Mouse (Mus musculus) spleen, adult 2 months (tissue): ENCODE results near the gene Gse1. TPM values are rescaled to one million over a fixed set of nuclear protein-coding genes. Genes with fewer than 3 reads are reported as not detected.

Source experiments
- DNase-seq, 2 experiments: peaks; one replicate each; pipeline versions ENCODE4 v3.0.0 to v3.0.0-alpha.2; 2012 to 2021; ENCODE audit warnings: low spot score in 2 of 2, low read depth in 1 of 2
- H3K27ac ChIP-seq: fragments of 200-500 bp; 2 replicates; pipeline ENCODE4 v1.5.1; 2012; ENCODE audit warnings: low read length, inconsistent platforms; ENCODE audit not compliant: insufficient read depth
- H3K27me3 ChIP-seq: fragments of 200-500 bp; 2 replicates; pipeline ENCODE4 v1.6.1; 2012; ENCODE audit warnings: mild to moderate bottlenecking, moderate library complexity, low read length, inconsistent platforms; ENCODE audit not compliant: control insufficient read depth, insufficient read depth
- H3K36me3 ChIP-seq: fragments of 200-500 bp; 2 replicates; pipeline ENCODE4 v1.6.1; 2012; ENCODE audit warnings: mild to moderate bottlenecking, low read length, inconsistent platforms; ENCODE audit not compliant: control insufficient read depth, insufficient read depth
- H3K4me1 ChIP-seq: fragments of 200-500 bp; 2 replicates; pipeline ENCODE4 v1.6.1; 2011; ENCODE audit warnings: inconsistent platforms; ENCODE audit not compliant: control insufficient read depth, insufficient read depth, insufficient read length
- H3K4me3 ChIP-seq: fragments of 200-500 bp; 2 replicates; pipeline ENCODE4 v1.5.1; 2011; ENCODE audit warnings: mild to moderate bottlenecking, inconsistent platforms; ENCODE audit not compliant: insufficient read depth, insufficient read length; ENCODE audit errors: extremely low read depth
- CTCF ChIP-seq: fragments of 200-500 bp; IDR thresholded peaks from 2 replicates; pipeline ENCODE4 v1.5.1; 2011; ENCODE audit warnings: mild to moderate bottlenecking, inconsistent platforms; ENCODE audit not compliant: insufficient read depth, insufficient read length, insufficient replicate concordance; ENCODE audit errors: extremely low read depth
- POLR2A ChIP-seq: fragments of 200-500 bp; IDR thresholded peaks from 2 replicates; pipeline ENCODE4 v1.6.1; 2011; ENCODE audit warnings: low read depth, low read length, inconsistent platforms
- WGBS: fragments of 180-500 bp; shearing (Covaris S2); methylation state at CpG from one replicate; pipeline ENCODE4 v1.1.7; 2018; 5-methylcytosine and 5-hydroxymethylcytosine counted together
- polyA plus RNA-seq: library from polyadenylated mRNA; depleted of rRNA; stranded (reverse); fragments of >200 nt; gene quantifications from 2 replicates; pipeline ENCODE4 v1.2.3, GENCODE M21; 2012

Gene Gse1
- polyA plus RNA-seq, 1 experiment: 39.2 TPM

DNA sequence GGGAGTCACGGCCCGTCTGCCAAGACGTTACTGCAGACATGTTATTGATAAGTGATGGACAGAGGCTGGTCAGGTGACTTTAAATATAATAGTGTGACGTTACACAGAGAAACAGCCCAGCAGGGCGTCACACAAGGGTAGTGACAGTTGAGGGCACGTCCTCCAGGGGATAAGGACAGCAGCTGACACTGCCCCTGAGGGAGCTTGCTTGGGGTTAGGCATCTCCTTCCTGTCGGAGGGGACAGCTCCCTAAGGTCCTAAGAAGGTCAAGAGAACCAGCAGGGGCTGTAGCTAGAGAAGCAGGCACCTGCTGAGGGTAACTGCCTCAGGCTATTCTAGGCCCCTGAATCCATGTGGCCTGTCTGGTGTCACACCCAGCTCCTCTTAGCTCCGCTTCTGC, 343.3 kb downstream of the Gse1 start:
- peaks cover 15% of the 10 kb centered on the region for H3K4me1 ChIP-seq
- peak overlapping the region; percentile 68; the same call in 1 of the 2 replicates for H3K27ac ChIP-seq
- no peak overlapping the region for H3K4me3 ChIP-seq
- DNase-seq: no peak
- H3K27me3 ChIP-seq: no peaks in the 10 kb centered on the region
- TF ChIP-seq POLR2A (no peak), CTCF (no peak)
- 54% methylated on average over 8 of the region's 8 CpGs for WGBS
- peaks cover 87% of the 10 kb centered on the region for H3K36me3 ChIP-seq

DNA sequence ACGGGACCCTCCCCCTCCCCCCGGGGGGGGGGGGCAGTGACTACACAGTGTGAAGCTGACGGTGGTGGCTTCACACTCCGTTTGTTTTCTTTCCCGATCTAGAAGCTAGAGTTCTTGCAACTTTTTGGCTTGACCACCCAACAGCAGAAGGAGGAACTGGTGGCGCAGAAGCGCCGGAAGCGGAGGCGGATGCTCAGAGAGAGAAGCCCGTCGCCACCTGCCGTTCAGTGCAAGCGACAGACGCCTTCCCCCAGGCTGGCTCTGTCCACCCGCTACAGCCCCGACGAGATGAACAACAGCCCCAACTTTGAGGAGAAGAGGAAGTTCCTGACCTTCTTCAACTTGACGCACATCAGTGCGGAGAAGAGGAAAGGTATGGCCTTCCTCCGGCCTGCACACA, 344.3 kb downstream of the Gse1 start:
- peak; percentile 54 to 80 for DNase-seq
- H3K4me1 ChIP-seq: peaks cover 15% of the 10 kb centered on the region
- 24% methylated on average over 21 of the region's 21 CpGs for WGBS
- no peaks in the 10 kb centered on the region for H3K27me3 ChIP-seq
- no peak overlapping the region for H3K4me3 ChIP-seq
- TF ChIP-seq POLR2A: no peak
- TF ChIP-seq CTCF: peak; percentile 62; the same call in 1 of the 2 replicates
- peaks cover 86% of the 10 kb centered on the region for H3K36me3 ChIP-seq
- H3K27ac ChIP-seq: peak overlapping the region; percentile 69

DNA sequence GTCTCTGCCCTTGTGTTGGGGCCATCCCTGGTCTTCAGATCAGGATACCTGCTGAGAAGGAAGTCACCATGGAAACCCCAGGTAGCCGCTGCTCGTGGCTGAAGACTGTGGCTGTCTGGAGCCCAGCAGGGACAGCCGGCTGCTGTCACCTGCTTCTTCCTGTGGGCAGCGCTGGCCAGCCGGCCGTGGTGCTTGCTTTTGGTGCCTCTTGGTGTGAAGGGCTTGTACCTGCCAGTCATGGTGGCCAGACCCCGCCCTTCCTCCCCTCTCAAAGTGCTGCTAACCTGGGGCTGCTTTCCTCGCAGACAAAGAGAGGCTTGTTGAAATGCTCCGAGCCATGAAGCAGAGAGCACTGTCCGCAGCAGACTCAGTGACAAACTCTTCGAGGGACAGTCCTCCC, 345.6 kb downstream of the Gse1 start:
- Histone ChIP-seq H3K4me1 (peaks cover 15% of the 10 kb centered on the region), H3K36me3 (peaks cover 86% of the 10 kb centered on the region)
- 85% methylated on average over 11 of the region's 11 CpGs for WGBS

DNA sequence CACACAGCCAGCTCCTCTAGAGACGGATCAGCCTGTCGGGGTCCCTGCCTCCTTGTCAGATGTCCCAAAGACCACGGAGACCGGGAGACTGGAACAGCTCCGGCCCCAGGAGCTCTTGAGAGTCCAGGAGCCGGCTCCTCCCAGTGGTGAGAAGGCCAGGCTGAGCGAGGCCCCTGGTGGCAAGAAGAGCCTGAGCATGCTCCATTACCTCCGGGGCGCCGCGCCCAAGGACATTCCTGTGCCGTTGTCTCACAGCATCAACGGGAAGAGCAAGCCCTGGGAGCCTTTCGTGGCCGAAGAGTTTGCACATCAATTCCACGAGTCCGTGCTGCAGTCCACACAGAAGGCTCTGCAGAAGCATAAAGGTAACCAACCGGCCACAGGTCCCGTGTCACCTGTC, 346.7 kb downstream of the Gse1 start:
- peaks cover 15% of the 10 kb centered on the region for H3K4me1 ChIP-seq
- H3K4me3 ChIP-seq: no peak overlapping the region
- TF ChIP-seq CTCF (no peak), POLR2A (no peak)
- no peaks in the 10 kb centered on the region for H3K27me3 ChIP-seq
- no peak overlapping the region for H3K27ac ChIP-seq
- WGBS: 96% methylated on average over 19 of the region's 19 CpGs
- peaks cover 84% of the 10 kb centered on the region for H3K36me3 ChIP-seq
- no peak for DNase-seq

More for the DNA sequence above, 345.6 kb downstream of the Gse1 start:
- Histone ChIP-seq H3K27me3 (no peaks in the 10 kb centered on the region), H3K4me3 (no peak overlapping the region), H3K27ac (no peak overlapping the region)
- TF ChIP-seq POLR2A (no peak), CTCF (no peak)
- DNase-seq: no peak

DNA sequence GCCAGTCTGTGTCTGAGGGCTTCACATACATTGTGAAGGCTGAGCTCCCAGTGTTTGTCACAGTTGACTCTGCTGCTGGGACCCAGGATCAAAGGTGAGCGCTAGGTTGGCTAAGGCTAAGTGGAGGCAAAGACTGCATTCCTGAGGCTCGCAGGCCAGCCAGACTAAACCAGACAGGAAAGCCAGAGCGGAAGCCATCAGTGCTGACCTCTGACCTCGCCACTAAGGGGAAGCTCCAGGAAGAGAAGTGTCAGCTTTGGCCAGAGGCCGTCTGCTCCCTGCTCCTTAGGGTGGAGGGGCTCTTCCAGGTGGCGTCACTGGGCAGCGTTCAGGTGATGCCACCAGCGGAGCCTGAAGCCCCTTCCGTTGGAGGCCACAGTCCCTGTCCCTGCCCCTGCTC, 347.5 kb downstream of the Gse1 start:
- DNase-seq: no peak
- H3K36me3 ChIP-seq: peaks cover 86% of the 10 kb centered on the region
- TF ChIP-seq POLR2A (no peak), CTCF (no peak)
- H3K27me3 ChIP-seq: no peaks in the 10 kb centered on the region
- H3K27ac ChIP-seq: no peak overlapping the region
- WGBS: 89% methylated on average over 9 of the region's 9 CpGs
- no peak overlapping the region for H3K4me3 ChIP-seq
- H3K4me1 ChIP-seq: peaks cover 15% of the 10 kb centered on the region

DNA sequence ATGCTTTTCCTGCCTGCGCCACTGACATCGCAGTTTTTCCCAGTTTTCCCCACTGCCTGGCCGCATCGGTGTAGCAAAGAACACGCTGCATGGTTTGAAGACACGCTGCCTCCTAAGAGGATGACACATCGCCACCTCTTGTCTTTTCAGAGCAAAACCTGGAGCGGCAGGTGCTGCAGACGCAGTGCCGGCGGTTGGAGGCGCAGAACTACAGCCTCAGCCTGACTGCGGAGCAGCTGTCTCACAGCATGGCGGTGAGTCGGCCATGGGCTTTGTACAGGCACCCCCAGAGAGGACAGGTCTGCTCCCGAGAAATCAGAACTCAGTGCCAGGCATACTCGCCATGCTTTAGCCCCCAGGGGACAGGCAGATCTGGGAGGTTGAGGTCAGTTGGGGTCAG, 349.6 kb downstream of the Gse1 start:
- H3K4me1 ChIP-seq: peaks cover 3% of the 10 kb centered on the region; the same call in 1 of the 2 replicates
- H3K36me3 ChIP-seq: peaks cover 76% of the 10 kb centered on the region
- no peak overlapping the region for H3K4me3 ChIP-seq
- TF ChIP-seq CTCF: no peak
- TF ChIP-seq POLR2A: no peak
- H3K27ac ChIP-seq: no peak overlapping the region
- no peaks in the 10 kb centered on the region for H3K27me3 ChIP-seq
- no peak for DNase-seq
- 97% methylated on average over 17 of the region's 17 CpGs for WGBS

DNA sequence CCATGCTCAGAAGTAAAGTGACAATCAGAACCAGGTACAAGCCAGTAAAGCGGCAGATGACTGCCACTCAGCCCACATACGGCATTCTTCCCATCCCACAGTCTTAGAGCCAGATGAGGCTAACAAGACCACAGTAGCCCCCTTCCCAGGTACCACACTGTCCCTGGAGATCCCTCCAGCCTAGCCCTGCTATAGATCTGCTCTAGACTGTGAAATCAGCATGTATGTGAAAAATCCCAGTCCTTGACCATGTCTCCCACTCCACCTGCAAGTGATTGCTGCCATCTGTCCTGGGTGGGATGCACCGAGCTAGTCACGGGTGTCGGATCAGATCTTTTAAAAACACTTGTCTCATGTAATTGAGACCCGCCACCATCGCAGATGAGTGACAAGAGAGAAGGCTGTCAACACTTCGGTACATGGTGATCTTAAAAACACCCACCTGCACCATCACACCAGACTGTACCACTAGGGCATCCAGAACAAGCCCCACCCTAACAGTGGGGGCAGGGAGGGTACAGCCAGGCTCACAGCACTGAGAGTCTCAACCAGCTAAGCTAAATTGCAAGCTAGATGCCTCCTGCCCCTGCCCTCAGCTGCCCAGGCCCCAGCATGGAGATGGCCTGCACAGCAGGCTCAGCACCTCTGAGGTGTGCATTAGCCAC, 352.2 kb downstream of the Gse1 start:
- Histone ChIP-seq H3K4me1 (no peaks in the 10 kb centered on the region), H3K36me3 (peaks cover 50% of the 10 kb centered on the region)
- no peak for TF ChIP-seq POLR2A
- no peak for TF ChIP-seq CTCF

More for the DNA sequence above, 352.2 kb downstream of the Gse1 start:
- no peaks in the 10 kb centered on the region for H3K27me3 ChIP-seq
- WGBS: 96% methylated on average over 8 of the region's 8 CpGs
- H3K4me3 ChIP-seq: no peak overlapping the region
- no peak overlapping the region for H3K27ac ChIP-seq
- DNase-seq: no peak
